Mouse (Mus musculus) hindbrain, embryonic 13.5 days (tissue): Measurements from ENCODE around the gene Nr2f2. TPM values are rescaled to one million over a fixed set of nuclear protein-coding genes. Genes with fewer than 3 reads are reported as not detected.
A peak's percentile ranks its signal among the peaks of the same experiment; 100 is the strongest.

Source experiments
- ATAC-seq: fragments of 200-750 bp; cut with Nextera tagmentation; 2 replicates; pipeline ENCODE4 v1.8.0; 2017; ENCODE audit warnings: moderate TSS enrichment; ENCODE audit not compliant: low FRiP score
- H3K27ac ChIP-seq: fragments of 300-500 bp; sonication (generic); 2 replicates; pipeline ENCODE4 v1.5.1; 2015; ENCODE audit warnings: inconsistent platforms, mild to moderate bottlenecking, moderate library complexity
- H3K27me3 ChIP-seq: fragments of 300-500 bp; sonication (generic); 2 replicates; pipeline ENCODE4 v1.6.1; 2015; ENCODE audit warnings: mild to moderate bottlenecking, inconsistent platforms
- H3K36me3 ChIP-seq: fragments of 300-500 bp; sonication (generic); 2 replicates; pipeline ENCODE4 v1.6.1; 2015; ENCODE audit warnings: mild to moderate bottlenecking, inconsistent platforms
- H3K4me1 ChIP-seq: fragments of 300-500 bp; sonication (generic); replicated peaks from 2 replicates; pipeline ENCODE4 v1.6.1; 2015; ENCODE audit warnings: inconsistent platforms
- H3K4me2 ChIP-seq: fragments of 300-500 bp; sonication (generic); 2 replicates; pipeline ENCODE4 v1.6.1; 2015; ENCODE audit warnings: inconsistent platforms, mild to moderate bottlenecking, moderate library complexity
- H3K4me3 ChIP-seq: fragments of 300-500 bp; sonication (generic); 2 replicates; pipeline ENCODE4 v1.5.1; 2015; ENCODE audit warnings: mild to moderate bottlenecking, inconsistent platforms
- H3K9ac ChIP-seq: fragments of 300-500 bp; sonication (generic); 2 replicates; pipeline ENCODE4 v1.6.1; 2015; ENCODE audit warnings: mild to moderate bottlenecking, inconsistent platforms
- H3K9me3 ChIP-seq: fragments of 300-500 bp; sonication (generic); 2 replicates; pipeline ENCODE4 v1.6.1; 2016; ENCODE audit warnings: inconsistent platforms
- WGBS: fragments of 180-500 bp; shearing (Covaris S2); methylation state at CpG from one replicate; pipeline ENCODE4 v1.1.7; 2015; 5-methylcytosine and 5-hydroxymethylcytosine counted together
- polyA plus RNA-seq: library from polyadenylated mRNA; unstranded; fragments of >200 nt; fragmentation: Nextera tagmentation; extraction: Ambion mirVana; gene quantifications from 2 replicates; pipeline ENCODE4 v1.2.1, GENCODE M21; 2015

The Nr2f2 gene
- polyA plus RNA-seq, 1 experiment from 2014 or later, result 134 TPM

DNA sequence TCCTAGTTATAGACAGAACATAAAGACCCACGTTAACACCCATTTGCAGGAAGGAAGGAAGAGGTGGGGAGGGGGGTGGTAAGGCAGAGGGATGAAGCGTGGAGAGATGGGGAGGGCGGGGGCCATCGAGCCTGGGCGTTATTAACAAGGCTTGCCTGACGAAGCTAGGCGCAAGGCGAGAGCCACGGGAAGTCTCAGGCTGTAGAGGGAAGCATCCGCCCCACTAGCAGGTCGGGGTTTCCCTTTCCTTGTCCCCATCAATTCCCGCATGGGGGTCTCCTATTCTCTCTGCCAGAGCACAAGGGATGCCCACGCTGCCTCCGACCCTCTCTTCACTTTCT lies 18.9 kb downstream of the Nr2f2 start:
- peaks cover 75% of the 10 kb centered on the region for H3K4me1 ChIP-seq

GRCm38 (mm10) chr7:70346951-70347617 lies 19.5 kb downstream of the Nr2f2 start:
- peaks cover 77% of the 10 kb centered on the region for H3K4me1 ChIP-seq
- peak overlapping the region; percentile 67 for H3K4me3 ChIP-seq
- H3K4me2 ChIP-seq, result peak overlapping the region; percentile 83
- peak overlapping the region; percentile 96 for H3K27ac ChIP-seq
- no peaks in the 10 kb centered on the region for H3K9me3 ChIP-seq
- peaks cover 44% of the 10 kb centered on the region for H3K27me3 ChIP-seq
- no peaks in the 10 kb centered on the region for H3K36me3 ChIP-seq
- ATAC-seq, result no peak
- WGBS, result 6% methylated on average over 20 of the region's 20 CpGs
- peak overlapping the region; percentile 92 for H3K9ac ChIP-seq

More for the DNA sequence above, 18.9 kb downstream of the Nr2f2 start:
- peak overlapping the region; percentile 92 for H3K9ac ChIP-seq
- H3K27ac ChIP-seq, result peak overlapping the region; percentile 96
- ATAC-seq, result no peak
- WGBS, result 5% methylated on average over 14 of the region's 14 CpGs
- peak overlapping the region; percentile 67 for H3K4me3 ChIP-seq
- no peaks in the 10 kb centered on the region for H3K36me3 ChIP-seq
- H3K4me2 ChIP-seq, result peak overlapping the region; percentile 83
- H3K9me3 ChIP-seq, result no peaks in the 10 kb centered on the region
- peaks cover 41% of the 10 kb centered on the region for H3K27me3 ChIP-seq

DNA sequence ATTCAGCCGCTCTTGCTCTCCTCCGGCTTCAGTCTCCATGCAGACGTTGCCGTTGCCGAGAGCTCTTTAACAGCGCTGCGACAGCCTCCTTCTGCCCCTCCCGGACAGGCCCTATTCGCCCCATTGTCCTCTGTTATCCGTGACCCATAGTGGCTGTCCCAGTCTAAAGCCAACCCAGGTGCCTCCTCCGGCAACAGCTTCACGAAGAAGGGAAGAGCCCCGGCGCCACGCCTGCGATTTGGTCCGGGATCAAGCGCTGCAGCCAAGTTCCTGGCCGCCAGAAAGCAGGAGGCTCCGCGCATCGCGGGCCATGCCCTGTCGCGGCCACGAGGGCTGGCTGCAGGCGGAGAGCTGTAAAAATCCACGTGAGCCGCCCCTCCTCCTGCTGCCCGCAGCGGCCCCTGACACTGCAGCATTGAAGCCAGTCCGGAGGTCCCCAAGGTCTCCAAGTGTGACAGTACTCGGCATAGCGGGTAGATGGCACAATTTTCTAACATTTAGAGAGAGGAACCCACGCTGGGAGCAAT lies 20.5 kb downstream of the Nr2f2 start:
- peak overlapping the region; percentile 43 for H3K4me3 ChIP-seq
- no peaks in the 10 kb centered on the region for H3K9me3 ChIP-seq
- 1% methylated on average over 34 of the region's 35 CpGs for WGBS
- peak overlapping the region; percentile 92 for H3K9ac ChIP-seq
- peaks cover 54% of the 10 kb centered on the region for H3K27me3 ChIP-seq
- H3K4me2 ChIP-seq, result peak overlapping the region; percentile 83
- H3K36me3 ChIP-seq, result no peaks in the 10 kb centered on the region
- peak; percentile 76 for ATAC-seq
- H3K4me1 ChIP-seq, result peaks cover 79% of the 10 kb centered on the region
- H3K27ac ChIP-seq, result peak overlapping the region; percentile 96

DNA sequence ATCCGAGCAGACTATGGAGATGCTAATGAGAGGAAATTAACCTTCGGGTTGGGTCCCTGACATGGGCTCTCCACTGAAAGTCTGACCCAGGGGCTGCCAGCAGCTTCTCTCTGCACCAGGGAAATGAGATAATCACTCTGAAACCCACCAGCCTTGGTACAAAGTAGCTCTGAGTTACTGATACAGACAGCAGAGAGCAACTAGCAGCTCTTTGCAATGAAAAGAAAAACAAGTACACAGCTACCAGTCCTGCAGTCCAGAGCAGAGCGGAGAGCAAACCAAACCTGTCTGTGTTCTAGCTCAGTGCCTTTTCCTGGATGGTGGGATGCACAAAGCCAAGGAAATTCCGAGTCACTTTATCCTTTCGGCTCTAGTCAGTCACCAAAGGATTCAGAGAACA lies 23.1 kb downstream of the Nr2f2 start:
- no peak overlapping the region for H3K4me3 ChIP-seq
- peak overlapping the region; percentile 76 for H3K27ac ChIP-seq
- peaks cover 68% of the 10 kb centered on the region for H3K4me1 ChIP-seq
- ATAC-seq, result no peak
- no peaks in the 10 kb centered on the region for H3K9me3 ChIP-seq
- H3K4me2 ChIP-seq, result peak overlapping the region; percentile 24
- peaks cover 74% of the 10 kb centered on the region for H3K27me3 ChIP-seq
- peak overlapping the region; percentile 36; the same call in 1 of the 2 replicates for H3K9ac ChIP-seq
- H3K36me3 ChIP-seq, result no peaks in the 10 kb centered on the region
- 25% methylated on average over 5 of the region's 5 CpGs for WGBS

- Histone ChIP-seq H3K27me3 (peaks cover 77% of the 10 kb centered on the region), H3K27ac (peak overlapping the region; percentile 76), H3K4me3 (no peak overlapping the region), H3K4me1 (peaks cover 66% of the 10 kb centered on the region), H3K9me3 (no peaks in the 10 kb centered on the region), H3K4me2 (peak overlapping the region; percentile 24; the same call in 1 of the 2 replicates), H3K36me3 (no peaks in the 10 kb centered on the region), H3K9ac (peak overlapping the region; percentile 36)
- ATAC-seq, result no peak
- 10% methylated on average over 8 of the region's 8 CpGs for WGBS
These were observed 23.8 kb downstream of the Nr2f2 start for GRCm38 (mm10) chr7:70342771-70343170.

DNA sequence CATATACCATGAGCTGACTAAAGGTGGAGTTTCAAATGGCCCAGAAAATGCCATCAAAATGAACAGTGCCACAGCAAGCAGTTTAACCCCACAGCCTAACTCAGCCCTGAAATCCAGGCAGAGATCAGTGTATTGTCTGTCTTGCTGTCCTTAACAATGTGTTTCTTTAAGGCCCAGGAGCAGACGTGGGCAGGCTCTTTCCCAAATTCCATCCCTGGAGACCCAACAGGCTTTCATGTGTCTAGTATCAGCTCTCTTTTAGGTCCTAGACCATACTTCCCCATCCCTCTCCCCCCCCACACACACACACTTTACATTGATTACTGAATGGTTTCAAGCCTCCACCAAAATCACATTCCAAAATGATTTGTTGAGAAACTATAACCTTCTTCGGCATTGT lies 24.5 kb downstream of the Nr2f2 start:
- H3K27ac ChIP-seq, result no peak overlapping the region
- 30% methylated on average over 2 of the region's 2 CpGs for WGBS

DNA sequence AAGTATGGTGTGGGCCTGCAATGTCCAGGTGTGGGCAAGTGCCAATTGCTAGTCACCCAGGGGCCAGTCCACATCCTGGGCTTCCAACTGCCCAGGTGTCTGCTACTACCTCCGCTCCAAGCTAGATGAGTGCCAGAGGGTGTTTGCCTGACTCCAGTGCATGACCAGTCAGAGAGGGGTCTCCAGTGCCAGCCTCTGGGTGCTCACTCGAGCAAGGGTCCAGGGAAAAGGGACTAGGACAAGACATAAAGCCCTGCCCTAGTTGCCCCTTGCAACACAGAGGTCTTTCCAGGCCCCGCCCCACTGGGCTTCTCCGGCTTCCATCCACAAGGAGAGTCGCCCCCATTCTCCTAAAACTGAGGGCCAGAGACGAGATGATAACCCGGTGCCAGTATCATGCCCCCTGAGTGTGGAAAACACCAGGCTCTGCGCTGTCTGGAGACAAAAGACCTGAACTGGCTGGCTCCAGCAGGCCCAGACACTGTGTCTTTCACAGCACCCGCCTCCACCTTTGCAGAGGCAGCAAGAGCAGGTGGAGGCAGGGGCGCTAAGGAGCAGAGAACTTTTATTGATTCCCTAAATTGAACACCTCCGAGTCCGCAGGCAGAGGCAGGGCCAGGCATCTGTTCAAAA lies 26.4 kb downstream of the Nr2f2 start:
- Histone ChIP-seq H3K36me3 (no peaks in the 10 kb centered on the region), H3K4me3 (no peak overlapping the region), H3K4me1 (peaks cover 49% of the 10 kb centered on the region), H3K9me3 (no peaks in the 10 kb centered on the region), H3K27ac (peak overlapping the region; percentile 66), H3K9ac (no peak overlapping the region), H3K4me2 (no peak overlapping the region), H3K27me3 (peaks cover 96% of the 10 kb centered on the region)
- 31% methylated on average over 12 of the region's 12 CpGs for WGBS
- ATAC-seq, result no peak

More for the DNA sequence above, 24.5 kb downstream of the Nr2f2 start:
- no peak overlapping the region for H3K9ac ChIP-seq
- no peaks in the 10 kb centered on the region for H3K9me3 ChIP-seq
- no peak overlapping the region for H3K4me2 ChIP-seq
- H3K4me1 ChIP-seq, result peaks cover 65% of the 10 kb centered on the region
- H3K36me3 ChIP-seq, result no peaks in the 10 kb centered on the region
- peaks cover 83% of the 10 kb centered on the region for H3K27me3 ChIP-seq
- ATAC-seq, result no peak
- H3K4me3 ChIP-seq, result no peak overlapping the region

GRCm38 (mm10) chr7:70338265-70338640 lies 28.3 kb downstream of the Nr2f2 start:
- no peaks in the 10 kb centered on the region for H3K9me3 ChIP-seq
- peak overlapping the region; percentile 79; the same call in 1 of the 2 replicates for H3K27ac ChIP-seq
- H3K36me3 ChIP-seq, result no peaks in the 10 kb centered on the region
- H3K9ac ChIP-seq, result 0 out of 2 replicates have a peak overlapping the region, but pooled peaks have one; percentile 67
- 8% methylated on average over 7 of the region's 7 CpGs for WGBS
- ATAC-seq, result no peak
- peaks cover 93% of the 10 kb centered on the region for H3K27me3 ChIP-seq
- H3K4me2 ChIP-seq, result peak overlapping the region; percentile 49
- H3K4me1 ChIP-seq, result peaks cover 43% of the 10 kb centered on the region
- H3K4me3 ChIP-seq, result 0 out of 2 replicates have a peak overlapping the region, but pooled peaks have one; percentile 34

GRCm38 (mm10) chr7:70337581-70338264 lies 28.8 kb downstream of the Nr2f2 start:
- peak overlapping the region; percentile 49 for H3K4me2 ChIP-seq
- WGBS, result 1% methylated on average over 37 of the region's 37 CpGs
- H3K27me3 ChIP-seq, result peaks cover 93% of the 10 kb centered on the region
- H3K9ac ChIP-seq, result peak overlapping the region; percentile 67
- H3K36me3 ChIP-seq, result no peaks in the 10 kb centered on the region
- H3K4me1 ChIP-seq, result peaks cover 39% of the 10 kb centered on the region
- peak; percentile 55; the same call in 1 of the 2 replicates for ATAC-seq
- no peaks in the 10 kb centered on the region for H3K9me3 ChIP-seq
- peak overlapping the region; percentile 34 for H3K4me3 ChIP-seq
- peak overlapping the region; percentile 79 for H3K27ac ChIP-seq

DNA sequence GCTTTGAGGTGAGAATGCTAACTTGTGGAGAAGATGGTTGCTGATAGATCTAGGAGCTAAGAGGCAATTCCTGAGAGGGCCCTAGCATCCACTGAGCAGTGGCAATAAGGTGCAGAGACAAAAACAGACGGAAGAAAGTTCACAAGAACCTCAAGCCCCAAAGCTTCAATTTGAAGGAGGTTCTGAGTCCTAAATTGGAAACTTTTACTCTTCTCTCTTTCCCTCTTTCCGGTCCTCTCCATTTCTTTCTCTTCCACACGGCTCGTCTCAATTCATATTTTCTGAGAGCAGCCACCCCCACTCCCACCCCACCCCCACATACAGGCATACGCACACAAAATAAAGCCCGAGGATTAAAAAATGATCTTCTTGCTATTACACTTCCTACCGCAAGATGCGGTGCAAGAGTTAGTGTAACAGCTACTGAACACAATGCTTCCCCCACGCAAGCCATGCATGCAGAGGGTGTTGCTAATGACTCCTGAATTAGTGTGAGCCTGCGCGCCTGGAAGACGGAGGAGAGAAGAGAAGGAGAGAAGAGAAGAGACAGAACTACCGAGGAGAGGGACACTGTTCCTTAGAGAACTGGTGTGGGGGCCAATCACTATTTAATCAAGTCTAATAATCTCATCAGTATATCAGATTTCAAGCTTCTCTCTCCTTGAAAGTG lies 29.8 kb downstream of the Nr2f2 start:
- Histone ChIP-seq H3K4me3 (peak overlapping the region; percentile 34), H3K9ac (peak overlapping the region; percentile 10; the same call in 1 of the 2 replicates), H3K27me3 (peaks cover 96% of the 10 kb centered on the region), H3K36me3 (no peaks in the 10 kb centered on the region), H3K4me1 (peaks cover 44% of the 10 kb centered on the region), H3K27ac (peak overlapping the region; percentile 76), H3K4me2 (peak overlapping the region; percentile 49), H3K9me3 (no peaks in the 10 kb centered on the region)
- ATAC-seq, result no peak
- 13% methylated on average over 13 of the region's 13 CpGs for WGBS

GRCm38 (mm10) chr7:70336126-70336525 lies 30.4 kb downstream of the Nr2f2 start:
- Histone ChIP-seq H3K9ac (peak overlapping the region; percentile 10; the same call in 1 of the 2 replicates), H3K9me3 (no peaks in the 10 kb centered on the region), H3K4me3 (peak overlapping the region; percentile 34), H3K36me3 (no peaks in the 10 kb centered on the region), H3K4me1 (peaks cover 50% of the 10 kb centered on the region), H3K4me2 (peak overlapping the region; percentile 49; the same call in 1 of the 2 replicates), H3K27ac (peak overlapping the region; percentile 76; the same call in 1 of the 2 replicates), H3K27me3 (peaks cover 96% of the 10 kb centered on the region)
- no peak for ATAC-seq
- WGBS, result 15% methylated on average over 3 of the region's 3 CpGs
